Mouse (Mus musculus) hindbrain, postnatal 0 days (tissue): ENCODE data around the gene Tbc1d4. TPM values are rescaled to one million over a fixed set of nuclear protein-coding genes. Genes with fewer than 3 reads are reported as not detected.

Experiments used
- ATAC-seq: fragments of 200-750 bp; cut with Nextera tagmentation; 2 replicates; pipeline ENCODE4 v1.8.0; 2017; ENCODE audit warnings: mild to moderate bottlenecking, moderate TSS enrichment, moderate library complexity
- DNase-seq: peaks from one replicate; pipeline ENCODE4 v3.0.0-alpha.2; 2015; ENCODE audit warnings: low spot score
- H3K27ac ChIP-seq: fragments of 300-500 bp; sonication (generic); 2 replicates; pipeline ENCODE4 v1.5.1; 2014; ENCODE audit warnings: mild to moderate bottlenecking
- H3K27me3 ChIP-seq: fragments of 300-500 bp; sonication (generic); 2 replicates; pipeline ENCODE4 v1.6.1; 2014; ENCODE audit warnings: low read length, mixed read lengths; ENCODE audit not compliant: insufficient read depth
- H3K36me3 ChIP-seq: fragments of 300-500 bp; sonication (generic); 2 replicates; pipeline ENCODE4 v1.6.1; 2014; ENCODE audit warnings: low read length, mixed read lengths; ENCODE audit not compliant: insufficient read depth
- H3K4me1 ChIP-seq: fragments of 300-500 bp; sonication (generic); 2 replicates; pipeline ENCODE4 v1.6.1; 2014; ENCODE audit warnings: antibody characterized with exemption, low read length, mixed read lengths; ENCODE audit not compliant: insufficient read depth
- H3K4me2 ChIP-seq: fragments of 300-500 bp; sonication (generic); 2 replicates; pipeline ENCODE4 v1.6.1; 2014; ENCODE audit warnings: low read depth, mild to moderate bottlenecking, low read length, moderate library complexity, mixed read lengths
- H3K4me3 ChIP-seq: fragments of 300-500 bp; sonication (generic); 2 replicates; pipeline ENCODE4 v1.5.1; 2014; ENCODE audit warnings: low read length
- H3K9ac ChIP-seq: fragments of 300-500 bp; sonication (generic); replicated peaks from 2 replicates; pipeline ENCODE4 v1.6.1; 2014; ENCODE audit warnings: mild to moderate bottlenecking, low read length, moderate library complexity, mixed read lengths
- H3K9me3 ChIP-seq: fragments of 300-500 bp; sonication (generic); 2 replicates; pipeline ENCODE4 v1.6.1; 2016; ENCODE audit warnings: low read length, mixed read lengths
- CTCF ChIP-seq: IDR thresholded peaks from 2 replicates; pipeline ENCODE4 v1.5.1; 2016; ENCODE audit warnings: antibody characterized with exemption, control low read depth, low read depth
- WGBS: fragments of 180-500 bp; shearing (Covaris S2); extraction: QIAGEN DNeasy Blood & Tissue Kit; methylation state at CpG from one replicate; pipeline ENCODE4 v1.1.7; 2014; 5-methylcytosine and 5-hydroxymethylcytosine counted together
- polyA plus RNA-seq: library from polyadenylated mRNA; unstranded; fragments of >200 nt; fragmentation: Nextera tagmentation; extraction: Ambion mirVana; gene quantifications from 2 replicates; pipeline ENCODE4 v1.2.1, GENCODE M21; 2015
- total RNA-seq: library from RNA; depleted of rRNA; stranded (reverse); fragments of >200 nt; gene quantifications from 2 replicates; pipeline ENCODE4 v1.2.3, GENCODE M21; 2014; rRNA removed

Gene Tbc1d4
- total and polyA plus RNA-seq, 2 experiments from 2014 or later = 11.5 to 29.5 TPM

DNA sequence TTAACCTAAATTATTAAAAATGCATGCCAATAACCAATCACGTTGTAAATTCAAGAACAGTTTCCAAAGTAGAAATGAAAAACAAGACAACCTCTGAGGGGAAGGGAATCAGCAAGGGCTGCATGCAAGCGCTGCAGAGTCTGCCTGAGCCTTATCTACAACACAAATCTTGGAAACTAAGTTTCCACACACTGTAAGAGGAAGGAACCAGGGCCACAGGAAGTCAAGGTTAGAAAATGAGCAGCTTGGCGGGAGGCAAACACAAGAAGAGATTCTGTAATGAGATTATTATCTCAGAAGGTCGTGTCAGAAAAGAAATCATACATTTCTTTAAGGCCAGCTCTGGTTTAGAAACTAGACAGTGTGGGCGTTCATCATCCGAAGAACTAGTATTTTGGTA, 156.1 kb downstream of the Tbc1d4 start:
- Histone ChIP-seq H3K27me3 (no peaks in the 10 kb centered on the region), H3K36me3 (no peaks in the 10 kb centered on the region), H3K4me2 (no peak overlapping the region), H3K9me3 (no peaks in the 10 kb centered on the region), H3K27ac (no peak overlapping the region), H3K4me1 (no peaks in the 10 kb centered on the region), H3K4me3 (no peak overlapping the region), H3K9ac (no peak overlapping the region)
- 84% methylated on average over 6 of the region's 6 CpGs for WGBS
- no peak for DNase-seq
- no peak for TF ChIP-seq CTCF
- ATAC-seq = no peak

DNA sequence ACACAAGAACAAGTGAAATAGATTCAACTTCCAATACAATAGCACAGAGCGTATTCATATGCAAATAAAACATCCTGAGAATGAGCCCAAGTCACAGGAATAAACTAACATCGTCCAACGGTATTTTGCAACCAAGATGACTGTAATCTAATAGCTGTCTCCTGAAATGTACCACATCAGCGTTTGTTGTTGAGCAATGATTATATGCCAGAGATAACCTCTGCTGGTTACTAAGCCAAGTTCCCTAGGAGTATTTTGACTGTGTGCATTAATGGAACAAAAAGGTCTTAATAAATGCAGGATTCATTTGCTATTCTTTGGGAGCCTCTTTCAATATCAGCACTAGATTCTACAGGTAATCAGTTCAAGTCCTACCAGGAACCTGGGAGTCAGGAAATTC, 161.1 kb downstream of the Tbc1d4 start:
- 67% methylated on average over 4 of the region's 4 CpGs for WGBS
- H3K9me3 ChIP-seq = no peaks in the 10 kb centered on the region

DNA sequence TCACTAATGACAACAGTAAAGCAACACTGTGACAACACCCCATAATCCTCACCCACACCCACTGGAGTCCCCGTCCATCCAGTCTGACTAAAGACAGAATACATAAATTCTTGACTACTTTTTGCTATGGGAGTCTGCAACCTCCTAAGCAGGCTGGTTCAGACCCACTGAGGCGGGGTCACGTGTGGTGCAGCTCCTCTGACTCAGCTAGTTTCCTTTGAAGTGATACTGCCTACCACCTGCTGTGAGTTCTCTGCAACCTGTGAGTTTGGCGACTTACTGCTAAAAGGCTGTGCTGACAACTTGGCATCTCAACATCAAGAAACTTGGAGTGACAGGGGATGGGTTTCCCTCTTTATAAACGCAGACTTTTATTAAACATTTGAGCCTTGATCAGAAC, 163.8 kb downstream of the Tbc1d4 start:
- Histone ChIP-seq H3K4me1 (no peaks in the 10 kb centered on the region), H3K4me3 (no peak overlapping the region), H3K9ac (no peak overlapping the region), H3K9me3 (no peaks in the 10 kb centered on the region), H3K27me3 (no peaks in the 10 kb centered on the region), H3K4me2 (no peak overlapping the region), H3K36me3 (peaks cover 8% of the 10 kb centered on the region; the same call in 1 of the 2 replicates), H3K27ac (no peak overlapping the region)
- WGBS = 64% methylated on average over 5 of the region's 5 CpGs
- no peak for TF ChIP-seq CTCF
- no peak for DNase-seq
- ATAC-seq = no peak

More for the DNA sequence above, 161.1 kb downstream of the Tbc1d4 start:
- no peaks in the 10 kb centered on the region for H3K4me1 ChIP-seq
- H3K4me2 ChIP-seq = no peak overlapping the region
- no peak for ATAC-seq
- no peak overlapping the region for H3K9ac ChIP-seq
- H3K4me3 ChIP-seq = no peak overlapping the region
- H3K36me3 ChIP-seq = peaks cover 8% of the 10 kb centered on the region; the same call in 1 of the 2 replicates
- H3K27me3 ChIP-seq = no peaks in the 10 kb centered on the region
- TF ChIP-seq CTCF = no peak
- no peak for DNase-seq
- no peak overlapping the region for H3K27ac ChIP-seq

DNA sequence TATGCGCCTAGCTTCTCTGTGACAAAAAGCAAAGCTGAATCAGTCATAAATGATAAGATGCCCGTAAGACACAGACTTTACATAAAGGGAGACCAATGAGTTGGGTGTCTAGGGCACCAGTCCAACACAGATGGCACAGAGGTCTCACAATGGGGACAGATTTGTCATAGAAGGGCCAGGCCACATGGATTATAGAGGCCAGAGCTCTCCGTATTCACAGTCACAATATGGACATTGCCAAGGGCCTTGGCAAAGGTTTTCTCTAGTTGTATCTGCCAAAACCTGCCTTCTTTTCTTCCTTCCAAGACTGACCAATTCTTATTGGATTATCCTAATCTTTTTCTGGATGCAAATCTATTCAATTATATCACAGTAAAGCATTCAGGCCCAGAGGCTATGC, 171.1 kb downstream of the Tbc1d4 start:
- no peaks in the 10 kb centered on the region for H3K27me3 ChIP-seq
- H3K4me3 ChIP-seq = no peak overlapping the region
- peak; percentile 86 for ATAC-seq
- no peak overlapping the region for H3K4me2 ChIP-seq
- H3K36me3 ChIP-seq = no peaks in the 10 kb centered on the region
- no peak for TF ChIP-seq CTCF
- no peak overlapping the region for H3K9ac ChIP-seq
- DNase-seq = peak; percentile 74
- no peaks in the 10 kb centered on the region for H3K9me3 ChIP-seq
- H3K4me1 ChIP-seq = no peaks in the 10 kb centered on the region
- 0 out of 2 replicates have a peak overlapping the region, but pooled peaks have one; percentile 22 for H3K27ac ChIP-seq
- 44% methylated on average over 3 of the region's 3 CpGs for WGBS

DNA sequence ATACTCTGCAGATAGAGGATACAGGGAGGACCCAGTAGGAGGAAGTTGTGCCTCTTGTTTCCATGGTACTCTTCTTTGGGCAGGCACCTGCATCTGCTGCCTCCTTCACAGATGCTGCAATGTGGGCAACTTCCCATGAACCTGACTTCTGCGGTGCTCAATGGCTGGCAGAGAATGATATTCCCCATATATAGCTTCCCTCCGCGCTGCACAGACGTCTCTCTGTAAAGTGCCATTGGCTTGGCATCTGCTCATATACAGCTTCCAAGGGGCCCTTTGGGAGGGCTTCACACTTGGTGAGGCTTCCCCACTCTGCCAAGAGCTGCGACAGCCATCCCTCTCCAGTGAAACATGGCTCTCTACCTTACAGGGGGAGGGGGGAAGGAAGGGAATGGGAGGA, 178.5 kb downstream of the Tbc1d4 start:
- Histone ChIP-seq H3K9ac (no peak overlapping the region), H3K36me3 (no peaks in the 10 kb centered on the region), H3K4me2 (no peak overlapping the region), H3K9me3 (no peaks in the 10 kb centered on the region), H3K4me1 (no peaks in the 10 kb centered on the region), H3K4me3 (no peak overlapping the region), H3K27me3 (no peaks in the 10 kb centered on the region), H3K27ac (no peak overlapping the region)
- ATAC-seq (no peak), DNase-seq (peak; percentile 46)
- WGBS = 29% methylated on average over 5 of the region's 5 CpGs
- no peak for TF ChIP-seq CTCF

DNA sequence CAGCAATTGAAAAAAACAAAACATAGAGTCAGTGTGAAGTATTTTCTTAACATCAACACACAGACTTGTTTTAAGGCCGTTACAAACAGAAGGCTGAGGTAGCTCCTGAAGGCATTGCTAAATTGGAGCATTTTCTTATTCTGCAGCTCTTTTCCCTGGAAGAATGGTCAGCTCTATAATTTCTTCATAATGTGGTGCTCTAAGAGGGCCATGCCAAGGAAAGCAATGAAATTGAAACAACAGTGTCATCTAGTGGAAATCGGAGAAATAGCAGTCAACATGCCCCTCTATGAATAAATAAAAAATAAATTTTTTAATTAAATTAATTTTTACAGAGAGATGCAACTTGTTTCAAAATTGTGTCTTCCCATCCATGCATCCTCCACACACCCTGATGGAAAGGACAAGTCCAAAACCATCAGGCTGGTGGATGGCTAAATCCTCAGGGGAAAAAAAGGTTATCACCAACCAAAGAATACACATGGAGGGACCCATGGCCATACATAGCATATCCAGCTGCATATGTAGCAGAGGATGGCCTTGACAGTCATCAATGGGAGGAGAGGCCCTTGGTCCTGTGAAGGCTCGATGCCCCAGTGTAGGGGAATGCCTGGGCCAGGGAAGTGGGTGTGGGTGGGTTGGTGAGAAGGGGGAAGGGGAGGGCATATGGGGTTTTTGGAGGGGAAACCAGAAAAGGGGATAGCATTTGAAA, 180.0 kb downstream of the Tbc1d4 start:
- Histone ChIP-seq H3K27ac (no peak overlapping the region), H3K9ac (no peak overlapping the region), H3K9me3 (no peaks in the 10 kb centered on the region), H3K4me3 (no peak overlapping the region), H3K4me2 (no peak overlapping the region), H3K36me3 (no peaks in the 10 kb centered on the region), H3K4me1 (no peaks in the 10 kb centered on the region), H3K27me3 (no peaks in the 10 kb centered on the region)
- DNase-seq (peak; percentile 78), ATAC-seq (peak; percentile 71)
- WGBS = 33% methylated on average over 3 of the region's 3 CpGs
- peak; percentile 84 for TF ChIP-seq CTCF

DNA sequence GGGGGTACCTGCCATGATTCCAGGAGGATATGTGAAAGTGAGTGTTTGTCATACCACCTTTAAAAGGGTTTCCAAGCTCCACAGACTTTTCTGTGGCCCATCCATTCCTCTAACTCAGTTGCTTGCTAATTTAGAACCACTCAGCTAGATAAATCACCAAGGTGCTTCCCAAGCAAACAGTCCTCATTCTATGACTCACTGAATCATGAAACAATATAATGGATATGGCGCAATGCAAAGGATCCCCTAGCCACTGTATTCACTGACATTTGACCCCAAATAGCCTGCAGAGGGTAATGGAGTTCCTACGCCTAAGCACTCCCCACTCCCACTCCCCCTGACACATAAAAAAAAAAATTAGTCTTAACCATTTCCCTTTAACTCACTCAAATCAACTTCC, 191.3 kb downstream of the Tbc1d4 start:
- Histone ChIP-seq H3K9me3 (no peaks in the 10 kb centered on the region), H3K4me2 (no peak overlapping the region), H3K9ac (no peak overlapping the region), H3K27ac (no peak overlapping the region), H3K27me3 (no peaks in the 10 kb centered on the region), H3K4me3 (no peak overlapping the region), H3K4me1 (no peaks in the 10 kb centered on the region), H3K36me3 (no peaks in the 10 kb centered on the region)
- ATAC-seq (no peak), DNase-seq (no peak)
- no peak for TF ChIP-seq CTCF
- WGBS = 85% methylated on average over 2 of the region's 2 CpGs

Other genes starting within 250 kb of the Tbc1d4 start
- 27.7 and 52.3 TPM in 2 replicates for gene Commd6, start 31.5 kb upstream of the Tbc1d4 start, total RNA-seq
- 88.5 and 92.2 TPM in 2 replicates for gene Commd6, start 31.5 kb upstream of the Tbc1d4 start, polyA plus RNA-seq
- gene Uchl3, start 44.8 kb upstream of the Tbc1d4 start, total RNA-seq = 43.5 and 46.6 TPM in 2 replicates
- 224 and 241 TPM in 2 replicates for gene Uchl3, start 44.8 kb upstream of the Tbc1d4 start, polyA plus RNA-seq
- not detected in 2 replicates for gene Gm9922, start 120.6 kb upstream of the Tbc1d4 start, total RNA-seq
- 0.51 and 0.97 TPM in 2 replicates for gene Gm9922, start 120.6 kb upstream of the Tbc1d4 start, polyA plus RNA-seq
- 2.9 and 10.6 TPM in 2 replicates for gene Lmo7, start 120.8 kb upstream of the Tbc1d4 start, total RNA-seq
- gene Lmo7, start 120.8 kb upstream of the Tbc1d4 start, polyA plus RNA-seq = 2.3 TPM in 2 replicates